Mouse (Mus musculus) brain, adult 10 weeks (tissue): ENCODE measurements around the gene 1700024B05Rik. TPM values are rescaled to one million over a fixed set of nuclear protein-coding genes. Genes with fewer than 3 reads are reported as not detected.

Experiments used
- polyA plus RNA-seq: library from polyadenylated mRNA; stranded (reverse); fragments of 350-450 nt; fragmentation: Illumina TruSeq; extraction: RNeasy Lipid Tissue Mini Kit (QIAGEN cat#74804); gene quantifications from one replicate; pipeline ENCODE4 v1.2.3, GENCODE M21; 2015; ENCODE audit warnings: low read depth, low replicate concordance

1700024B05Rik gene
- not detected for polyA plus RNA-seq

GRCm38 (mm10) chr14:41943695-41944094 lies at the start of gene 1700024B05Rik:
TSS of gene 1700024B05Rik (plus strand) at chr14:41943995.

DNA sequence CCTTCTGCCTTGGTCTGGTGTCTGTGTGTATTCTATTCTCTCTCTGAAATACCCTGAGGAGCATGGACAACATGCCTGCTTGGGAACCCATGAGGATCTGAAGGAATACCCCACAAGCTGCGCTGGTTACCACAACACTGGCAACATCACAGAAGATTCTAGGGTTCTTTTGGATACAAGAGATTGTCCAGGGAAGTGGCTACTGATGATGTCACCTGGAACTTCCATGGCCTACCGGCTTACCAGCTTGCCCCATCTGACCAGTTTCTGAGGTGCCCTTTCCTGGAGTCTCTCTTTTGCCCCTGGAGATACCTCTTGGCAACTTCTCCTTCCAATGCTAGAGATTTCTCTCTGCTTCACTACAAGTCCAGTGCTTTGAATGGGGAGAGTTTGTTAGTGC lies 36.6 kb upstream of the 1700024B05Rik start, which contains the start of gene Gm7980:
Gene Gm7980, minus strand, starts transcription at position 101 of the 400 bp plus-strand sequence.

DNA sequence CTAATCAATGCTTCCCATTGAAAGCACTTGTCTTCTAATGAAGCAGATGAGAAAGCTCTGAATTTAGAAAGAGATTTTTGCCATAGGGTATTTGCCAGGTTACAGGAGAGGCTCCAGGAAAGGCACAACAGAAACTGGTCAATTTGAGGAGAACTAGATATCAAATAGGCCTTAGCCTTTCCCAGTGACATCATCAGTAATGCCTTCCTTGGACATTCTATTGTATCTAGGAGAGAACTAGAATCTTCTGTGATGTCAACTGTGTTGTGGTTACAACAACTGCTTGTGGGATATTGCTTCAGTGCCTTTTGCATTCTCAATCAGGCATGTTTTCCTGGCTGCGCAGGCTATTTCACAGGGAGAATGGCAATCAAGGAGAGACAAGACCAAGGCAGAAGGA lies 19.1 kb upstream of the 1700024B05Rik start, which contains the start of gene 1700049E17Rik1:
Gene 1700049E17Rik1, plus strand, starts transcription at position 301 of the 400 bp plus-strand sequence.

DNA sequence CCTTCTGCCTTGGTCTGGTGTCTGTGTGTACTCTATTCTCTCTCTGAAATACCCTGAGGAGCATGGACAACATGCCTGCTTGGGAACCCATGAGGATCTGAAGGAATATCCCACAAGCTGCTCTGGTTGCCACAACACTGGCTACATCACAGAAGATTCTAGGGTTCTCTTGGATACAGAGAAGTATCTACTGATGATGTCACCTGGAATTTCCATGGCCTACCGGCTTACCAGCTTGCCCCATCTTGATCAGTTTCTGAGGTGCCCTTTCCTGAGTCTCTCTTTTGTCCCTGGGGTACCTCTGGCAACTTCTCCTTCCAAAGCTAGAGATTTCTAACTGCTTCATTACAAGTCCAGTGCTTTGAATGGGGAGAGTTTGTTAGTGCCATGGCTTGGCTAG lies 24.0 kb downstream of the 1700024B05Rik start, which contains the start of gene Gm6401:
Gene Gm6401, minus strand, starts transcription at position 101 of the 400 bp plus-strand sequence.

DNA sequence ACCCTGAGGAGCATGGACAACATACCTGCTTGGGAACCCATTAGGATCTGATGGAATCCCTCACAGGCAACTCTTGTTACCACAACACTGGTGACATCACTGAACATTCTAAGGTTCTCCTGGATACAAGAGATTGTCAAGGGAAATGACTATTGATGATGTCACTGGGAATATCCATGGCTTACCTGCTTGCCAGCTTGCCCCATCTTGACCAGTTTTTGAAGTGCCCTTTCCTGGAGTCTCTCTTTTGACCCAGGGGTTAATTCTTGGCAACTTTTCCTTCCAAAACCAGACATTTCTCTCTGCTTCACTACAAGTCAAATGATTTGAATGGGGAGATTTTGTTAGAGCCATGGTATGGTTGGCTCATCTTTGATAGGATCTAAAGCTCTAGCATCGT lies 39.4 kb downstream of the 1700024B05Rik start, which contains the start of gene Gm3543:
Gene Gm3543, minus strand, starts transcription at position 101 of the 400 bp plus-strand sequence.

Other genes with a start within 250 kb of the 1700024B05Rik start
- not detected for gene Gm8068, start 242.1 kb upstream of the 1700024B05Rik start, polyA plus RNA-seq
- gene Gm7929, start 193.4 kb upstream of the 1700024B05Rik start, polyA plus RNA-seq: not detected
- gene Gm47189, start 171.6 kb upstream of the 1700024B05Rik start, polyA plus RNA-seq: not detected
- not detected for gene Gm7980, start 36.7 kb upstream of the 1700024B05Rik start, polyA plus RNA-seq
- not detected for gene 1700049E17Rik1, start 19.0 kb upstream of the 1700024B05Rik start, polyA plus RNA-seq
- not detected for gene Gm6401, start 23.9 kb downstream of the 1700024B05Rik start, polyA plus RNA-seq
- not detected for gene Gm3543, start 39.3 kb downstream of the 1700024B05Rik start, polyA plus RNA-seq
- gene Gm7951, start 173.4 kb downstream of the 1700024B05Rik start, polyA plus RNA-seq: not detected
- not detected for gene Gm17027, start 218.6 kb downstream of the 1700024B05Rik start, polyA plus RNA-seq
- not detected for gene Gm3573, start 246.8 kb downstream of the 1700024B05Rik start, polyA plus RNA-seq